Mouse (Mus musculus): ENCODE data around the gene Serpinb5.
"Not testable (repeated sequence)": the region's sequence is repeated elsewhere in the genome, so short reads cannot be mapped to it uniquely, and the experiment has no call there.

Gene Serpinb5

DNA sequence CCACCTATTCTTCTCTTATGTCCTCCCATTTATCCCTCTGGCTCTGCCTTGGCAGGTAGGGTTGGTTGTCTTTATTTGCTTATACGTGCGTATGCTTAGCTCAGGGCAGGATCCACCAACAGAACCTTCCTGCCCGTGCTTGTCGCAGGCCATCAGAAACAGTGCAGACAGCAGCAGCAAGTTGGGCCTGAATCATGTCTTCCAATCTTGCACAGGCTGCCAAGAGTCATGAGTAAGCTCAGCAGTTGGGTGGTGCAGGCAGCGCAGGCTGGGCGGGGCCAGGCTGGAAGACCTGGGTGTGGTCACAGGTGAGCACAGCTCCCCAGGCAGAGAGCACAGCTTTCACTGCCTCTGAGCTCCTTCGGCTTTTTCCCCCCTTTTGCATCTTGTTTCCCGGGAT lies at the start of gene Serpinb5:
Gene Serpinb5 (plus strand): TSS at position 327 of the 400 bp plus-strand sequence.
- DNase-seq (ENCODE audit: low read depth): no peak

DNA sequence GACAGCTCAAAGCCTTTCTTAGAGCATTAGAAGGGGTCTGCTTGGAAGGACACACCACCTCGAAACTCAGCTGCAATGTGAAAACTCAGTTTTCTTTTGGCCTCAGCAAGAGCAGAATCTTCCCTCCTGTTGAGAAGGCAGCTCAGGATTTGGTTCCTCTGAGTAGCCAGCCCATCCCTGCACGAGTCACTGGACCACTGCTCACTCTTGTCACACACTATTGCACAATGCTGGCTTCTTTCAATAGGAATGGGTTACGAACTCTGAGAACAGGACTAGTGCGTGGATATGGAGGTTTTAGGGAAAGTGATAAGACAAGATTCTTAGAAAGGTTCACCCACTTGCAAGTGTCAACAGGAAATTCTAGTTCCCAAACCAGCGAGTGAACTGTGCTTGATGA lies 46.1 kb upstream of the Serpinb5 start:
- DNase-seq (ENCODE audit: low read depth): no peak

DNA sequence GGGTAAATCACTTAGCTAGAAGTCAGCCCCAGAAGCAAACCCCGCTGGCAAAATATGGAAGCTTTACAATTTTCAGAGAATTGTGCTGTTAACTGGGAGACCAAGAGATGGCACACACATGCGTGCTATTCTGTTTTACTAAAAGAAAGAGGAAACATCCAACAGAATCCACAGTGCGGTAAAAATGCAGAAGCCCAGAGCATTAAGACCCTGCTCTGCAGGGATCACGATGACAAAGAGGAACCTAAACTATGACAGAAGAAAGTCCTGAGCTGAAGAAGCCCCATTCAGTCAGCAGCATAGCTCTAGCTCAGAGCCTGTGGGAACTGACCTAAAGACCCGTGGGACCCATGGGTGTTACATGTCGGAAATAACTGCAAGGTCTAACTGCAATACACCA lies 45.7 kb upstream of the Serpinb5 start:
- no peak for DNase-seq (ENCODE audit: low read depth)

GRCm38 (mm10) chr1:106816766-106817165 lies 44.2 kb upstream of the Serpinb5 start:
- DNase-seq (ENCODE audit: low read depth): no peak

DNA sequence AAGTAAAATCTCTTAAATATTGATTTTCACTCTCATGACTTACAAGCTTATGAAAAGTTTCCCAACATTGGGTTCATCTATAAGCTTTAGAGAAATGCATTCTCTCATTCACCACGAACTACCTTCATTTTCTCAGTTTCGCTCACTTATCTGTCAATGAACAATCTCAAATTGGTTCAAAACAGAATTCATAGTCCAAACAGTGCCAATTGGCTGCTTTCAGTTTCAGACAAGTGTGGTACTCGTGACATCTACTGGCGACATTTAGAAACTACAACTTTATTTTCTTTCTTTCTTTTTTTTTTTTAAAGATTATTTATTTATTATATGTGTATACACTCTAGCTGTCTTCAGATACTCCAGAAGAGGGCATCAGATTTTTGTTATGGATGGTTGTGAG lies 42.6 kb upstream of the Serpinb5 start:
- peak; percentile 78 for DNase-seq (ENCODE audit: low read depth)

GRCm38 (mm10) chr1:106822297-106822696 lies 38.7 kb upstream of the Serpinb5 start:
- DNase-seq (ENCODE audit: low read depth): no peak

DNA sequence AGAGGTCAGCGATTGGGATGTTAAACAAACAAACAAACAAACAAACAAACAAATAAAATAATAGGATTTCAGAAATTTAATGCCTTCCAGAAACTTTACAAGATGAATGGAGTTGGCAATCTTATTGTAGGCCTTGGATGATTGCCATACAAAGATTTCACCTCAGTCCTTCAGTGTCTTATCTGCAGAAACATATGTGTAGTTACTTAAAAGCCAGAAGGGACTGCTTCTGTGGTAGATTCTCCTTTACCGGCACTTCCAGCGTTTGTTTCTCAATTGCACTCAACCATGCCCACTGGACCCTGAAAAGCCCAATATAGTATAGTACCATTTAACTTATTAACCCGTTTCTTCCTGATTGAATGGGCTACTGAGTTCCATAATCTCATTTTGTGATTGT lies 32.2 kb upstream of the Serpinb5 start:
- DNase-seq (ENCODE audit: low read depth): no peak

GRCm38 (mm10) chr1:106865543-106865942 lies 4.6 kb downstream of the Serpinb5 start:
- no peak for DNase-seq (ENCODE audit: low read depth)

GRCm38 (mm10) chr1:106866029-106866428 lies 5.1 kb downstream of the Serpinb5 start:
- no peak for DNase-seq (ENCODE audit: low read depth)

DNA sequence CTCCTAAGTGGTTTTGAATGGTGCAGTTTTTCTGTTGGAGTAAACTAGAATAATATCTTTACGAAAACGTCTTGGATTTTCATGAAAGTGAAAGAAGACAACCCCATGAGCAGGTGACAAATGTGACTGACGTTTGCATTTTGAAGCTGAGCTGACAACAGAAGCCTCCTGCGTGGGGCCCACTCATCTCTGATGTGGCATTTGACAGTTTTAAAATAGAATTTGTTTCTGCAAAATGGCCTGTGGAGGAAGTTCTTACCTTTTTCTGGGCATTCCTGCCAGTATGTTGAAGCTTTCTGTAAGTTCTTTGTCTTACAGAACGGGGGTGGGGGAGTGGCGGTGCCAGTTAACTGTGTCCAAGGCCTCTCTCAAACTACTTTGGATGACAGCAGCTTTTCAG lies 5.8 kb downstream of the Serpinb5 start:
- DNase-seq (ENCODE audit: low read depth): peak; percentile 44

DNA sequence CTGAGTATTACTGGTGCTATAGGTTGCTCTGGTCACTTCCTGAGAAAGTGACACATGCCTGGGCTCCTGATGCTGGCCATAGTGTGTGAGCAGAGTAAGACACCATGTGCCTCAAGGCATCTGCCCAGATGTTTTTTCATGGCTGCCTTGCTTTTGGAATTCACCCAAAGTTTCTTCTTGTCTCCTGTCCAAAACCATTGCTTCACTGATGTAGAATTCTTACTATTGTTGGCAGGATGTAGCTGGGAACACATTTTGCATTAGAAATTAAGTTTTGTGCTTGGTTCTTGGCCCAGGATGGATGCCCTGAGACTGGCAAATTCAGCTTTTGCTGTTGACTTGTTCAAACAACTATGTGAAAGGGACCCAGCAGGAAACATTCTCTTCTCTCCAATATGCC lies 9.0 kb downstream of the Serpinb5 start:
- no peak for DNase-seq (ENCODE audit: low read depth)

- DNase-seq (ENCODE audit: low read depth): no peak
Measured at GRCm38 (mm10) chr1:106875193-106875886, 14.4 kb downstream of the Serpinb5 start.

DNA sequence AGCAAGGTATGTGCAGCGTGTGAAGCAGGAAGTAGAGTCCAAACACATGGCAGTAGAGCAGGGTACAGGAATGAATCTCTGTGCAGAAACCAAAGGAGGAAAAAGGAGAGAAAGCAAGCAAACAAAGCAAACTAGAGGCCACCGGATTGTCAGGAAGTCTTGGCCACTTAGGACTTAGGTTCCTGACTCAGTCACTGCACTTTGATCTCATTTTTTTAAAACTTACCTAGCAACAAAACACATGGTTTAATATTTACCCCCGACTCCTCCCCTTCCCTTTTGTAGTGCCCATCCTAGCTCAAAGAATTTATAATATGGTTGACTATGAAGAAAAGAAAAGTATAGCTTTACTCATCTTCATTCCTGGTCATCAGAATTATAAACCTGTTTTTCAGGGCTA lies 15.2 kb downstream of the Serpinb5 start:
- no peak for DNase-seq (ENCODE audit: low read depth)

DNA sequence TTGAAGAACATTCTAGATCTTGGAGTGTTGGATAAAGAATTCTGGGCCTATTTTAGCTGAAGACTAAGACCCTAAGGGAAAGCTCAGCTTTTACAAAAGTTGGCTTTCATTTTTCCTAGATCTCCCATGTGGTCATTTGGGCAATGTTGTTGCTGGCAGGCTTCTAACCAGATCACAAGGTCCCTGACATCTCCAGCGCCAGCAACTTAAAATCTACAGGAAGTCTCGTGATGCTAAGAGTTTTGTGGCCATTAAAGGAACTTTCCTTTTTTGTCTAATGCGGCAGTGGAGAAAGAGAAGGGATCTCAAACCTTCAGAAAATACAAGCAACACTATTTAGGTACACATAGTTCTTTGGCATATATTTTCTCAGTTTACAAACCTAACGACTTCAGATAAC lies 21.8 kb downstream of the Serpinb5 start:
- no peak for DNase-seq (ENCODE audit: low read depth)

DNA sequence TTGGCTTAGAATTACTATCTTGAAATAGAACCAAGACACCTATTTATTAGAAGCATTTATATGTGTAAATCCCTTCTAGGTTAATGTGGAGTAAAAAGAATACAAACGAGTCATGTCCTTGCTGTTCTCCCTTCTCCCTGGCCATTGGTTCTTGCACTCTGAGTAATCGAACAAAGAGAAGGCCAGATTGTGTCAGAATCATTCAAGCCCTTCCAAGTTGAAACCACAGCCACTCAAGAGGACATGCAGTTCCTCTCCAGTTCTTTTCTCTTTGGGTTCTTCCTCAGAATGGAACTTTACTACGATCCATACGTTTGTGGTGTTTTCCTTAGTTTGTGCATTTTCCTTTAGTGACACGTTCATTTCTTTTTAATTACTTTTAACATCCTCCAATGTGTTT lies 22.4 kb downstream of the Serpinb5 start:
- DNase-seq (ENCODE audit: low read depth): no peak

GRCm38 (mm10) chr1:106883812-106884211 lies 22.8 kb downstream of the Serpinb5 start:
- peak; percentile 40 for DNase-seq (ENCODE audit: low read depth)

- DNase-seq (ENCODE audit: low read depth): not testable (repeated sequence)
Measured at GRCm38 (mm10) chr1:106895142-106895541, 34.2 kb downstream of the Serpinb5 start.

- DNase-seq (ENCODE audit: low read depth): peak; percentile 18
Measured at GRCm38 (mm10) chr1:106901406-106901805, 40.4 kb downstream of the Serpinb5 start.

DNA sequence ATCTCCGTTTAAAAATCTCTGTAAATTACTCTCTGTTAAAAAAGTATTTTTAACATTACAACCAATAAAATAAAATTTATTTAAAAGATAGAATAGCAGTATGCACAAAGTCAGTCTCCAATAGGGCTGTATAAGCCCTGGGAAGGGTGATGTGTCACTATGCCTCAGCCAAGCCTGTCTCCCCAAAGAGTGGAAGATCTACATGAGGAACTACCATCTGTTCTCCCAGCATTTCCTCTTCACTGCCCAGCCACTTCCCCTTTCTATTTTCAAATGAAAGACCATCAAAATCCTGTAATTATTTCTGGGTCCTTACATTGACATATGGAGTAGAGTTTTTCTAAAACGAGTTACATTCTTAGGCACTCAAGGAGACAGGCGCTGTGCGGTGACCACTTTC lies 71.0 kb downstream of the Serpinb5 start:
- no peak for DNase-seq (ENCODE audit: low read depth)
